Mouse (Mus musculus): ENCODE measurements around the gene Myf6. TPM values are rescaled to one million over a fixed set of nuclear protein-coding genes. Genes with fewer than 3 reads are reported as not detected.

Gene Myf6
- polyA plus RNA-seq, 1 experiment = not detected

DNA sequence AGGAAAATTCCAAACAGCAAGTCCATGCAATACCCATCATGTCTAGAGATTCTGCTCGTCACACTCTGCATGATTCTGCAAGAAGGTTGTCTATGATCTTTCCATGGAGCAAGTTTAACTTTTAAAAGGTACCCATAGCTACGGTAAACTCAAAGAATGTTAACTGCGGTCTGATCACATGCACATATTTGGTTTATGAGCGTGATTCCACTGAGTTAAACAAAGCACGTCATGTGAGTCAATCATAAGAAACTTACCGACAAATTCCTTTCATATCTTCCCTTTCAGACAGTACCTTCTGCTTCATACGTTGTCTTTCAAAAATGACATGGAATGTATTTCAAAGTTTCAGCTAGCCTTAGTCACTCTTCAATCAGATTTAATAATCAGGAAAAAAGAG is 7.7 kb upstream of the Myf6 start:
- no peaks in the 10 kb centered on the region for H3K36me3 ChIP-seq (ENCODE audit: control insufficient read depth, insufficient read depth, low read length)
- H3K4me1 ChIP-seq (ENCODE audit: control insufficient read depth, insufficient read depth, insufficient read length, low read length) = no peaks in the 10 kb centered on the region
- no peak overlapping the region for H3K4me3 ChIP-seq (ENCODE audit: low read depth, low read length)
- TF ChIP-seq CTCF (IDR thresholded peaks at IDR 0.05; ENCODE audit: extremely low read depth, insufficient read length, insufficient replicate concordance, low read depth, low read length) (no peak), POLR2A (IDR thresholded peaks at IDR 0.05; ENCODE audit: low read depth, low read length) (no peak)
- H3K27ac ChIP-seq (ENCODE audit: insufficient read depth, low read depth, low read length) = no peak overlapping the region
- WGBS = 88% methylated on average over 7 of the region's 7 CpGs
- no peaks in the 10 kb centered on the region for H3K27me3 ChIP-seq (ENCODE audit: control insufficient read depth, insufficient read depth, low read length)

- Histone ChIP-seq H3K27ac (ENCODE audit: insufficient read depth, low read depth, low read length) (no peak overlapping the region), H3K27me3 (ENCODE audit: control insufficient read depth, insufficient read depth, low read length) (no peaks in the 10 kb centered on the region), H3K36me3 (ENCODE audit: control insufficient read depth, insufficient read depth, low read length) (no peaks in the 10 kb centered on the region), H3K4me1 (ENCODE audit: control insufficient read depth, insufficient read depth, insufficient read length, low read length) (no peaks in the 10 kb centered on the region), H3K4me3 (ENCODE audit: low read depth, low read length) (no peak overlapping the region)
- 73% methylated on average over 7 of the region's 7 CpGs for WGBS
- no peak for TF ChIP-seq POLR2A (IDR thresholded peaks at IDR 0.05; ENCODE audit: low read depth, low read length)
- TF ChIP-seq CTCF (IDR thresholded peaks at IDR 0.05; ENCODE audit: extremely low read depth, insufficient read length, insufficient replicate concordance, low read depth, low read length) = no peak
These were observed 5.1 kb upstream of the Myf6 start for GRCm38 (mm10) chr10:107499656-107500055.

GRCm38 (mm10) chr10:107496402-107496801 is 1.9 kb upstream of the Myf6 start:
- no peak overlapping the region for H3K4me3 ChIP-seq (ENCODE audit: low read depth, low read length)
- H3K27ac ChIP-seq (ENCODE audit: insufficient read depth, low read depth, low read length) = no peak overlapping the region
- TF ChIP-seq CTCF (IDR thresholded peaks at IDR 0.05; ENCODE audit: extremely low read depth, insufficient read length, insufficient replicate concordance, low read depth, low read length) (no peak), POLR2A (IDR thresholded peaks at IDR 0.05; ENCODE audit: low read depth, low read length) (no peak)
- H3K36me3 ChIP-seq (ENCODE audit: control insufficient read depth, insufficient read depth, low read length) = no peaks in the 10 kb centered on the region
- no peaks in the 10 kb centered on the region for H3K4me1 ChIP-seq (ENCODE audit: control insufficient read depth, insufficient read depth, insufficient read length, low read length)
- no peaks in the 10 kb centered on the region for H3K27me3 ChIP-seq (ENCODE audit: control insufficient read depth, insufficient read depth, low read length)
- 73% methylated on average over 1 of the region's 1 CpGs for WGBS

DNA sequence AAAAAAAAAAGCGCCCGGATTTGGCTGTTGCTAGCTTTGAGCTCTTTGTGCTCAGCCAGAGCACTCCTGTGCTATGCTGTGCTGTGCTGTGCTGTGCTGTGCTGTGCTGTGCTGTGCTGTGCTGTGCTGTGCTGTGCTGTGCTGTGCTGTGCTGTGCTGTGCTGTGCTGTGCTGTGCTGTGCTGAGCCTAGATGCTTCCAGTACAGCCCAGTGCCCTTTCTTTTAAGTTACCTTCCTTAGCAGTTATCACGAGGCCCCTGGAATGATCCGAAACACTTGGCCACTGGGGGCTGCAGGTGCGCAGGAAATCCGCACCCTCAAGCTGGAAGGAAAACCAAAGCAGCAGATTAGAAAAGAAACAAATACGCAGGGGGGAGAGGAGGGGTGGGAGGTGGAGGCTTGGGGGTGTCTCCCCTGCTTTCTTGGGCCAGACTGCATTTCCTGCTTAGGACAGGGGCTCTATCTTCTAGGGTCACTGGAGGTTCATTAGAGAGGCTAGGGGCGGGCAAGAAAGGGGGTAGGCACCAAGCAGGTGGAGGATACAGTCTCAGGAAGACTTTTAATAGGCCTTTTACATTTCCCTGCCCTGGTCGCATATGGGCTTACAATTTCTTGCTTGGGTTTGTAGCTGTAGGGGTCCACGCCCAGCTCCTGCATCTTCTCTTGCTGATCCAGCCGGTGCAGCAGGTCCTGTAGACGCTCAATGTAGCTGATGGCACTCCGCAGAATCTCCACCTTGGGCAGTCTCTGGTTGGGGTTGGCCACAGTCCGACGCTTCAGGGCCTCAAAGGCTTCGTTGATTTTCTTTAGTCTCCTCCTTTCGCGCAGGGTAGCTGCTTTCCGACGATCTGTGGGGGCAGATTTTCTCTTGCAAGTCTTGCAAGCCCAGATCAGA is 710 bp downstream of the Myf6 start:
- H3K4me3 ChIP-seq (ENCODE audit: low read depth, low read length) = no peak overlapping the region
- 58% methylated on average over 20 of the region's 20 CpGs for WGBS
- H3K27ac ChIP-seq (ENCODE audit: insufficient read depth, low read depth, low read length) = no peak overlapping the region

DNA sequence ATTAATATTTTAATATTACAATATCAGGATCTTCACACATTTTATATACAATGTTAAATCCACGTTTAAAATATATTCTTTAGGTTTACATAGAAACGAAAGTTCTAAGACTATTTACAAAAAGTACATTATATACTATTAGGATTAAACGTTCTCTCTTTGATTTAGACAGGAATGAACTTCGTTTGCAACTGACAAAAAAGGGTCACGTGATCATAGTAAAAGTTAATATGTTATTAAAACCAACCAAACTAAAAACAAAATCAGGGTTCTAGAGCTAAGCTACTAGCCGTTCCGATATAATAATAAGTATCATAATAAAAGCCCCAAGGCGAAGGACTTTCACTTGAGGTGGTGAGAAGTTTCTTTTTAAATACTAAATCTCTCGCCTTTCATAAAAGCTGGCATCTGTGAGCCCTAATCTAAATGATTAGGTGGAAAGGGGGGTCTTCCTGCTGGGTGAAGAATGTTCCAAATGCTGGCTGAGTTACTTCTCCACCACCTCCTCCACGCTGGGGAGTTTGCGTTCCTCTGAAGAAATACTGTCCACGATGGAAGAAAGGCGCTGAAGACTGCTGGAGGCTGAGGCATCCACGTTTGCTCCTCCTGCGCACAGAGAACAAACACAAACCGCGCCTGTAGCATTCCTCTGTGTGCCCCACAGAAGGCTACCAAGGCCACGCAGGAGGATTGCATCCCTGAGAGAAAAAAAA is 1.5 kb downstream of the Myf6 start:
- H3K4me1 ChIP-seq (ENCODE audit: control insufficient read depth, insufficient read depth, insufficient read length, low read length) = no peaks in the 10 kb centered on the region
- H3K27ac ChIP-seq (ENCODE audit: insufficient read depth, low read depth, low read length) = no peak overlapping the region
- H3K27me3 ChIP-seq (ENCODE audit: control insufficient read depth, insufficient read depth, low read length) = no peaks in the 10 kb centered on the region
- 12% methylated on average over 18 of the region's 18 CpGs for WGBS
- TF ChIP-seq CTCF (IDR thresholded peaks at IDR 0.05; ENCODE audit: extremely low read depth, insufficient read length, insufficient replicate concordance, low read depth, low read length) (no peak), POLR2A (IDR thresholded peaks at IDR 0.05; ENCODE audit: low read depth, low read length) (no peak)
- H3K4me3 ChIP-seq (ENCODE audit: low read depth, low read length) = peak overlapping the region; percentile 38
- H3K36me3 ChIP-seq (ENCODE audit: control insufficient read depth, insufficient read depth, low read length) = no peaks in the 10 kb centered on the region

More for the DNA sequence above, 710 bp downstream of the Myf6 start:
- H3K27me3 ChIP-seq (ENCODE audit: control insufficient read depth, insufficient read depth, low read length) = no peaks in the 10 kb centered on the region
- H3K36me3 ChIP-seq (ENCODE audit: control insufficient read depth, insufficient read depth, low read length) = no peaks in the 10 kb centered on the region
- no peaks in the 10 kb centered on the region for H3K4me1 ChIP-seq (ENCODE audit: control insufficient read depth, insufficient read depth, insufficient read length, low read length)
- TF ChIP-seq CTCF (IDR thresholded peaks at IDR 0.05; ENCODE audit: extremely low read depth, insufficient read length, insufficient replicate concordance, low read depth, low read length) = no peak
- TF ChIP-seq POLR2A (IDR thresholded peaks at IDR 0.05; ENCODE audit: low read depth, low read length) = no peak

GRCm38 (mm10) chr10:107488654-107489315 is 5.8 kb downstream of the Myf6 start:
- no peaks in the 10 kb centered on the region for H3K4me1 ChIP-seq (ENCODE audit: control insufficient read depth, insufficient read depth, insufficient read length, low read length)
- no peak overlapping the region for H3K27ac ChIP-seq (ENCODE audit: insufficient read depth, low read depth, low read length)
- TF ChIP-seq POLR2A (IDR thresholded peaks at IDR 0.05; ENCODE audit: low read depth, low read length) (no peak), CTCF (IDR thresholded peaks at IDR 0.05; ENCODE audit: extremely low read depth, insufficient read length, insufficient replicate concordance, low read depth, low read length) (no peak)
- H3K36me3 ChIP-seq (ENCODE audit: control insufficient read depth, insufficient read depth, low read length) = no peaks in the 10 kb centered on the region
- H3K27me3 ChIP-seq (ENCODE audit: control insufficient read depth, insufficient read depth, low read length) = no peaks in the 10 kb centered on the region
- H3K4me3 ChIP-seq (ENCODE audit: low read depth, low read length) = no peak overlapping the region
- 56% methylated on average over 12 of the region's 12 CpGs for WGBS

Measured in small intestine, adult 2 months (tissue).